Mouse (Mus musculus) layer of hippocampus, postnatal 14 days (tissue): ENCODE measurements around the gene Syt6. TPM values are rescaled to one million over a fixed set of nuclear protein-coding genes. Genes with fewer than 3 reads are reported as not detected.
"Not testable (repeated sequence)": the region's sequence is repeated elsewhere in the genome, so short reads cannot be mapped to it uniquely, and the experiment has no call there.

Source experiments
- DNase-seq, 2 experiments: peaks; one replicate each; pipeline ENCODE4 v3.0.0; 2021 to 2022; ENCODE audit warnings: low spot score in 2 of 2, mixed read lengths in 1 of 2
- microRNA-seq, 2 experiments: library from miRNA; unstranded; fragments of <30 nt; microRNA quantifications; one replicate each; pipeline ENCODE4 v1.2.0; 2021
- total RNA-seq, 2 experiments: library from RNA; stranded (reverse); gene quantifications; 2 replicates each; pipeline ENCODE4 v1.2.3; 2021

Syt6 gene
- total RNA-seq, 2 experiments from 2014 or later = 8.3 to 8.8 TPM

DNA sequence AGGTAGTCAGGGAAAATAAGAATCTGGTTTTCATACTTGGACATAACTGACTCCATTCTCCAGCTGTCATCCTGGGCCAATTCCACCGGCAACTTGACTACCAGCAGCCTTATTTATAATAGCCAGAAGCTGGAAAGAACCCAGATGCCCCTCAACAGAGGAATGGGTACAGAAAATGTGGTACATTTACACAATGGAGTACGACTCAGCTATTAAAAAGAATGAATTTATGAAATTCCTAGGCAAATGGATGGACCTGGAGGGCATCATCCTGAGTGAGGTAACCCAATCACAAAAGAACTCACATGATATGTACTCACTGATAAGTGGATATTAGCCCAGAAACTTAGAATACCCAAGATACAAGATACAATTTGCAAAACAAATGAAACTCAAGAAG is 70.9 kb downstream of the Syt6 start, which contains the start of gene Atg4a-ps:
Gene Atg4a-ps (minus strand): TSS at position 101 of the 400 bp plus-strand sequence.
- not testable (repeated sequence) for DNase-seq

DNA sequence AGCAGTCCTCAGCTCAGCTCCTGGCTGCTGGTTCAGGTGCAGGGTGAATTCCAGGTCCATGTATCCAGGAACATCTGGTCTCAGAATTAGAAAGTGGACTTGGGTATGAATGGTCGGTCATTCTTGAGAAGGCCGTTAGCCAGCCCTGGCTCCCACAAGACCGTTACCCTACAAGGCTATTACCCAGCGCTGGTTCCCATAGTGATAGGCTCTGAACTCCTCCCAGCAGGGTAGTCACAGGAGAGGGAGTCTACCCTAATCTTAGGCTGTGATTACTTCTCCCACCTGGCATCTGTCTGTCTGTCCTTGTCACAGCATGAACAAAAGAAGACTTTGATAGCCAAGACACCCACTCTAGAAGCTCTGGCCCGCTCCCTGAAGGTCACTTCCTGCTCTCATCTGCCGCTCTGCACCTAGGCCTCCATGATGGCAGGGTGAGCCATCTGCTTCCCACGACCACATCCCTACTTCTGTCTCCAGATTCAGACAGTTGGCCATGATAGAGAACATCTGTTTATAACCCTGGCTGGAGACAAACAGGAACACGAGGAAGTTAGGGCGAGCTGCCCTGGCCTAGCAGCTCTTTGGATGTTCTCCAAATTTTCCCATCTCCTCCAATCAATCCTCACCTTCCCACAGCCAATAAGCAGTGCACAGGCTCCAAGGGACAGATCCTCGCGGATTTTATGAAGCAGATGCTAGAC is 72.3 kb downstream of the Syt6 start:
- no peak for DNase-seq

DNA sequence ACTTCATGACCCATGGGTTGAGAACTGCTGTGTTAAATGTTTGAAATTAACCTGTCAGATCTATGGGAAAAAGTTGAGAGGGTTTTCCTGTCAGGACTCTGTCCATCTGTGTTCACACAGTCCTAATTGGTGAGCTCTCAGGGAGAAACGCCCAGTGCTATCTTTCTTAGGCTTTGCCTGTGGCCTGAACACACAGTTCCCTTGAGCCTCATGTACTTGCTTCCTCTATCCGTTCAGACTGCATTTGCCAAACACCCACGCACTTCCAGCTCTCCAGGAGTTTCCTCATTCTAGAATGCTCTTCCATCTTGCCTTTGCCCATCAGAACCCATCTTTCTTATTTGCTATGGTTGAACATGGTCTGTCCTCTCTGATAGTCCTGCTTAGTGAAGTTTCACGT is 73.5 kb downstream of the Syt6 start:
- DNase-seq = no peak

DNA sequence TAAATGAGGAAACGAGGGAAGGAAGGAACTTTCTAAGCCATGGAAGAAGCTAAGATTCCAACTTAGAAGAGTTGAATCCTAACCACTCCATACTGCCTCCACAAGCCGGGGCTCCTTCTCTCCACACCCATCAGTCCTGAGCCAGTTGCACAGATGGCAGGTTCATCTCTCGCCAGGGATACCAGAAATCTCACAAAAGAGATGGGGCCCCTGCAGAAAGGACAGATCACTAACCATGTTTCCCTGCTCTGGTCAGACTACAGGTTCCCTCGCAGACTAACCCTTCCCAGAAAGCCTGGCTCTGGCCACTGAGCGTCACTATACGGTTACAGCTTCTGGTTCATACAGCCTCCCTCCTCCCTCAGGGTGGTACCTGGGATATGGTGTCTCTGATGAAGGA is 74.7 kb downstream of the Syt6 start:
- no peak for DNase-seq

DNA sequence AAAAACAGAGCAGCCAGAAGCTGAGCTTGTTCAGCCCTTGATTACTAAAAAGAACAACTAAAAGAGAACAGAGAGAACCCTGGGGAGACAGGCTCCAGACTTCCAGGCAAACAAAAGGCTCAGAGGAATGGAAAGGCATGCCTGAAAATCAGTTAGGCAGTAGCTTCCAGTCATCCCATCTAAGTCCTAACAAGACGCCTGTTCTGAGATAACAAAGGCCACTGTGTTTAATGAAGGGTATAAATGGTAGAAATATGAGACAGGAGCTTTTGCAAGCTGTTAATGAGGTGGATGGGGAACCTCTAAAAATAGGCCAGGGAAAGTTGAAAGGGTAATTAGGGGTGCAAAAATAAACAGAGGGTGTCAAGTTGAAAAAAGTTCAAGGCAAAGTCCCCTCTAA is 75.4 kb downstream of the Syt6 start:
- no peak for DNase-seq

DNA sequence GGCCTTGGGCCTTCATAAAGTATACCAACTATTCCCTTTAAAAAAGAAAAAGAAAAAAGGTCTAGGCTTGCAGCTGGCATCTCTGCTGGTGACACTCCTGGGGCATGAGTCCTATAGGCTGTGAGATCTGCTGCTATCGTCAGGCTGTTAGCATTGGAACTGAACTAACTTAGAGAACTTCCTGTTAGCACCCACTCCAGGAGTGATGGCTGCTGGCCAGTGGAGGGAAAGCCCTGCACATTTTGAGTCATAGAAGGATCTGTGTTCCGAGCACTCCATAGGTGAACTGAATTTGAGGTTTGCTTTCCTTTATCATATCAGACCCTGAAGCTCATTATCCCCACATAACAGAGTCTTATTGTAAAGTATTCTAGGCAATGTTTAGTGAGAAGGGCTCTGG is 85.0 kb downstream of the Syt6 start:
- no peak for DNase-seq

DNA sequence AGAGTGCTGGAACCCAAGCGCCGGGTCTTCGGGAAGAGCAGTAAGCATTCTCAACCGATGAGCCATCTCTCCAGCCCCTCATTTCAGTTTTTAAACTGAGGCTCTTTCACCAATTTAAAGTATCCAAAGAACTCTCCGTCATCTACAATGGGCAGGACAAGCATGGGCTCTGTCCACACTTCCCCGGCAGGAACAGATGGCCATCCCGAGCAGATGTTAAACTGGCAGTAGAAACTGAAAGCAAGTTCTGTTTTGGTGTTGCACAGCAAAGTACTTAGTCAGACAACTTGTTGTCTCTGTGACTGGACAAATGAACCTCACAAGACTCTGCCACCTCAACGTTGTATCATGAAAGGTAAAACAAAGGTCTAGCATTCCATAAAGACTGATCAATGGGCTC is 86.7 kb downstream of the Syt6 start:
- DNase-seq = peak in 1 of 2 experiments; percentile 22

DNA sequence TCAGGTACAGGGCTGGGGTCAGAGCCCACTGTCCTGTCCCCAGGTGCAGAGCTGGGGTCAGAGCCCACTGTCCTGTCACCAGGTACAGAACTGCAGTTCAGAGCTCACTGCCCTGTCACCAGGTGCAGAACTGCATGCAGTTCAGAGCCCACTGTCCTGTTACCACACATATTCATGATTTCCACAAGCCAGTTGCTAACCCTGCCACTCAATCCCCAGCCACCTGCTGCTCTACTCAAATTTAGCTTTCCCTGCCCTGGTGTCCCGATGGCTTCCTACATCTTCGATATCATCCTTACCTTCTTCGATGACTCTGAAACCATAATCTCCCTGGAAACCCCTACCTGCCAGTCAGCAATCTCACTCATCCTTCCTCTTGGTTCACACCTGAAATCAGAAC is 88.4 kb downstream of the Syt6 start:
- no peak for DNase-seq

DNA sequence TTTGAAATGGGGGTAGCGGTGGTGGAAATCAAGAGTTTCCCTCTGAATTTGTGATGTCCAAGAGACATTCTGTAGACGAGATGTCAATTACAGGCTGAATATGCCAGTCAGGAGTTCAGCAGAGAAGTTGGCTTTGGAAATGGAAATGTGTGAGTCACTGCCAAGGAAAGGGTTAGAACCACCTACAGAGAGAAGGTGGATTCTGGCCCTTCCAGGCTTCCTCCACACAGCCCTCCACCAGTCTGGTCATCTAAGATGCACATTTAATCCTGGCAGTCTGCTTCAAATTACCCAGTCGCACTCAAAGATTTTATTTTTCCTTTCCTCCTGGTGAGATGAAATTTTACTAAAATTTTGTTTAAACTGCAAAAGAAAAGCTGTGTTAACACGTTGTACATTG is 97.1 kb downstream of the Syt6 start:
- no peak for DNase-seq

DNA sequence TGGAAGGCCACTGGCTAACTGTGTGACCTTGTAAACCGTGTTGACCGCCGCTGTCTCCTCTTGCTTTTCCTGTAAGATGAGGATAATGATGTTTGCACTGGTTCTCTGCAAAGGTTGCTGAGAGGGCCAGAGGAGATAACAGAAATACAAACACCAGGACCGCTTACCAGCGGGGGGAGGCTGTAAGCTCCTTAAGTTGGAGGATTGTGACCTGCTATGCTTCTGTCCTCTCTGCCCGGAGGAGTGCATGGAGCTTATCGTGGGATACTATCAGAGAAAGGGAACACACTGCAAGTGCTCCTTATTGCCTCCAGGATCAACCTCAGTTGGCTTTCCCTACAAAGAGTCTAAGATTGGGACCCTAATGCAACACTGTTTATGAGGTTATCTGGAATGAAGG is 97.7 kb downstream of the Syt6 start:
- DNase-seq = no peak

DNA sequence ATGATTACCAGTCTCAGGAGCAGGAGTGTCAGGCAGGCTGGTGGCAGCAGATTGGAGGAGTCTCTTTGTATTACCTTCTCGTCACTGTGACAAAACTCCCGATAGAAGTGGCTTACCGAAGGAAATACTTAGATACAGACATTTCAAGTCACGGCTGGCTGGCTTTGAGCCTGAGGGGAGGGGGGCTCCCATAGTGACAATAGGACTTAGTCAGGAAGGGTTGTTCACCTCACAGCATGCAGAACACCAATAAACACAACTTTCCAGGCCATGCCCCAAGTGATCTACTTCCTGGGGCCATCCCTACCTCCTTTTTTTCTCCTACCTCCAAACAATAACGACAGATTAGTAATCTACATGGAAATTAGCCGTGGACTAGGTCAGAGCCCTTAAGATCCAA is 103.8 kb downstream of the Syt6 start:
- no peak for DNase-seq

DNA sequence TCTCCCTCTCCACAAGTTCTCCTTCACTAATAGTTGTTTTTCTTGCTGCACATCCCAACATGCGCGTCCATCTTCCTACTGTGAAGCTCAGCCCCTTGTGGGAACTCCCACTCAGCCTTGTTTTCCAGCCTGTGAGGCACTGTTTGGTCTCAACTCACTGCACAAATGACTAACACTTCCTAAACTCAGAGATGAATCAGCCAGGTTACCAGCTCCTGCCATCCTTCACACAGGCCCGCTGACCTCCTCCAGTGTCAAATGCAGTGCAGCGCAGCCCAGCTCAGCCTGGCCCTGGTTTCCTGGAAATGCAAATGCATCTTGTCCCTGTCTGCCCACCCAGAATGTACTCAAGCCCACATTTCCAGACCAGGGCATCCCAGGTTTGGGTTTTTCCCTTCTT is 107.4 kb downstream of the Syt6 start:
- DNase-seq = no peak

DNA sequence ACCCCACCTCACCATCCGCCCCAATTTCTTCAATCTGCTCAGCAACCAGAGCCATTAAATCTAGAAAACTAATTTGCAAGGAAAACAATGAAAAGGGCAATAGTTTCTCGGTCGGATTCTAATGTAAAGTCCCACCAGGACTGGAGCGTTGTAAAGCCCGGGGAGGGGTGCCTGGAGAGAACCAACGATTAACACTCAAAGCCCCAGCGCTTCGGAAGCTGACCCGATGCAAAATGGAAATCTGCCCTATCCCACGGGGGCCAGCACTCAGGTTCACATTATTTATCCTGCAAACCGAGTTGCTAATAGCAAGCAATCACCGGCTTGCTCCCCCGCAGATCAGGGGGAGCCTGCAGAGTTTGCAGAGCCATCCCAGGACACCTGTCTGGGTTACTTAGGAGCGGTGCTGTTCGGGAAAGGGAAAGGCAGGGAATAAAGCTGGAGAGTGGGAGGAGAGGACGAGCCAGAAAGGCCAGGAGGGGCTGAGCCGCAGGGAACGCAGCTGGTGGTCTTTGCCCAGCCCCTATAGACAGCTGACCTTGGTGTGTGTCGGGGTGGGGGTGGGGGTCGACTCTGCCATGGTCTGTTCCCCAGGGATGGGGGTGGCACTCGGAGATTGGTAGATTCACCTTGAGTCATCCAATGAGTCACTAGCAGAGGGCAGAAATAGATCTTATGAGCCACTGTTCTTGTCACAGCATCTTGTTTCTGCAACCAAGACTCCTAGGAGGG is 108.4 kb downstream of the Syt6 start:
- DNase-seq = peak in 1 of 2 experiments; percentile 14

DNA sequence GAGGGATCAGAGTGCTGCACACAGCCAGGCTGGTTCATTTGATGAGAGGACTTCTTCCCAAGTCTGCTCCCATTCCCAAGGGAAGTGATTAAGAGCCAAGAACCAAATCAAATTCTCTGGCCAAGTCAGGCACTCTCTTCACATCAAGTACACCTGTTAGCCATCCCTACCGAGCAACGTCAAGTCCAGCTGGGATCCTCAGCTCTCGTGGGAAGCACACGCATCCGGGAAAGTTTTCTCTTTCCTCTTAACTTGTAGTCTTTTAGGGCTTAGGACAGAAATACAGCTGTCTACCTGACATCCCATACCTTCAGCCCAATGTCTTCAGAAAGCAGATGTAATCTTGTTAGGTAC is 108.9 kb downstream of the Syt6 start:
- DNase-seq = no peak

DNA sequence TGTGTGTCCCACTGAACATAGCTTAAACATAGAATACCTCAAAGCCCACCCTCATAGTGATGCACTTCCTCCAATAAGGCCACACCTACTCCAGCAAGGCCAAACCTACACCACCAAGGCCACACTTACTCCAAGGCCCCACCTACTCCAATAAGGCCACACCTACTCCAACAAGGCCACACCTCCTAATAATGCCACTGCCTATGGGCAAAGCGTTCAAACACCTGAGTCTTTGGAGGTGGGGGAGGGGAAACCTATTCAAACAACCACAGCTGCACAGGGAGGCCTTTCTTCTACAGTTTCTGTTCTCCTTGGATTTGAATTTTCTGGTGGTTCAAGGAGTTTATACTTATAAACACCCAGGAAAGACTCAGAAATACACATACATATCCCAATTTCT is 114.0 kb downstream of the Syt6 start:
- DNase-seq = no peak

DNA sequence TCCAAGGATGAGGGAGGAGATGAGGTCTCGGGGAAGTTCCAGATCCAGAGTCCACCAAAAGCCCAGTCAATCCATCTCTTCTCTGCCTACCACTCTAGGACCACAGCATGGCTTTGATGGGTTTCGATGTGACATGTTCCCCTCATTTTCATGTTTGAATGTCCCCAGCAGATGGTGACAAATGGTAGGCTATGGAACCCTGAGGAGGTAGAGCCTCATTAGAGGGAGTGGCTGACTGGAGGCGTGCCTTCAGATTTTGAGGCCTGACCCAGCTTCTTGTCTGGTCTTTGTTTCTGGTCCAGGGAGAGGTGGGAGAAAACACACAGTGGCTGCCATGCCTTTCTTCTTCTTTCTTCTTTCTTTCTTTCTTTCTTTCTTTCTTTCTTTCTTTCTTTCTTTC is 115.5 kb downstream of the Syt6 start:
- peak in 1 of 2 experiments; percentile 16 for DNase-seq

Small RNAs within 50 kb of the gene (microRNA-seq; reads per million reads assigned to microRNA genes)
- gene Gm25325 = 0 reads per million in 2 experiments

Other genes starting within 250 kb of the Syt6 start
- gene Atg4a-ps, start 70.8 kb downstream of the Syt6 start, total RNA-seq = under 1 TPM in 1 of 2 experiments, not detected in 1; 0.90 TPM
- 10 to 100 TPM; 11.1 to 12.6 TPM for gene Olfml3, start 162.8 kb downstream of the Syt6 start, total RNA-seq
- not detected for gene Gm10964, start 164.1 kb downstream of the Syt6 start, total RNA-seq
- 10 to 100 TPM; 91.2 to 91.3 TPM for gene Hipk1, start 216.3 kb downstream of the Syt6 start, total RNA-seq
- gene Dclre1b, start 234.2 kb downstream of the Syt6 start, total RNA-seq = 1 to 10 TPM; 8.9 to 9.1 TPM
- 10 to 100 TPM; 13.0 to 16.2 TPM for gene Ap4b1, start 234.3 kb downstream of the Syt6 start, total RNA-seq
- under 1 TPM; 0.30 to 0.45 TPM for gene Gm43064, start 234.3 kb downstream of the Syt6 start, total RNA-seq